Mouse (Mus musculus): ENCODE results near the gene Serpinb8. TPM values are rescaled to one million over a fixed set of nuclear protein-coding genes. Genes with fewer than 3 reads are reported as not detected.
A peak's percentile ranks its signal among the peaks of the same experiment; 100 is the strongest.

Serpinb8 gene
- polyA plus RNA-seq, 1 experiment from 2014 or later = 2.4 TPM

DNA sequence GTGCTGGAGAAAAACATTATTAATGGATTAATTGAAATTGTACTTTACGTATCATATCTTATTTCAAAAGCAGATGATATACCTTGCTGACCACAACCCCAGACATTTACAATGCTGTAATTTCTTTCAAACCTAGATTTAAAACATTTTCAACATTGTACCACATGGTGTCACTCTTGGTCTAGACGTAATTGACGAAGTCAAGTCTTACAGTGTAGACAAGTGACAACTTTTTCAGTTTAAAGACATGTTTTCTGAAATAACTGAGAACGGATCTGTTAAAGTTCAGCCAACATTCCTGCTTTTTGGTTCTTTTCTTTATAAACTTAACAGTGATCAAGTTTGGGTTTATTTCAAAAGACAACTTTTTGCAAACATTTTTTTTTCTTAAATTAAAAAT is 46.1 kb downstream of the Serpinb8 start:
- DNase-seq (ENCODE audit: low spot score) = peak; percentile 58

DNA sequence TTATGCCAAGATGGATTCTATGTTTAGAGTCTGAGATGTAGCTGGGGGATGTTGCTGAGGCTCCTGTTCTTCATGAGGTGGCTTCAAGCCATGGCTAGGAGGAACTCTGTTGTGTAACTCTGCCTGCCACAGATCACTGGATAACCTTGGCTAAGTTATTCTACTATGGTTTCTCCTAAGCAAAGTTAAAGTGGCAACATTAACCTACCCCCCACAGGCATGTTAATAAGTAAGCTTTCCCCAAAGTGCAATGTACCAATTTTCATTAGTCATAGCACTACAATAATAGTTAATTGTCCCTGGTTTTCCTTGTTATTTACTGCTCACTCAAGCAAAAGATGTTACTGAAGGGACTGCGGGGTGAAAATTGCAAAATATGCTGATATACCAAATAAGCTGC is 48.2 kb downstream of the Serpinb8 start:
- no peak for TF ChIP-seq CTCF (IDR thresholded peaks at IDR 0.05; ENCODE audit: low read depth)
- Histone ChIP-seq H3K9me3 (replicated peaks; ENCODE audit: low read length) (no peaks in the 10 kb centered on the region), H3K4me2 (ENCODE audit: low read length) (no peak overlapping the region), H3K27me3 (ENCODE audit: insufficient read depth, low read length) (no peaks in the 10 kb centered on the region), H3K4me3 (replicated peaks; ENCODE audit: low read depth, low read length) (no peak overlapping the region), H3K4me1 (replicated peaks; ENCODE audit: insufficient read depth, low read length) (no peaks in the 10 kb centered on the region), H3K27ac (no peak overlapping the region), H3K36me3 (ENCODE audit: insufficient read depth, low read length) (no peaks in the 10 kb centered on the region), H3K9ac (ENCODE audit: low read depth, low read length) (no peak overlapping the region)
- ATAC-seq (replicated peaks; ENCODE audit: low FRiP score, low read depth) (no peak; the same call in 1 of the 2 replicates), DNase-seq (ENCODE audit: low spot score) (peak; percentile 43)
- WGBS = 55% methylated on average over 1 of the region's 1 CpGs

More for the DNA sequence above, 46.1 kb downstream of the Serpinb8 start:
- H3K36me3 ChIP-seq (ENCODE audit: insufficient read depth, low read length) = no peaks in the 10 kb centered on the region
- H3K4me2 ChIP-seq (ENCODE audit: low read length) = no peak overlapping the region
- TF ChIP-seq CTCF (IDR thresholded peaks at IDR 0.05; ENCODE audit: low read depth) = peak; percentile 76
- 26% methylated on average over 4 of the region's 4 CpGs for WGBS
- no peak for ATAC-seq (replicated peaks; ENCODE audit: low FRiP score, low read depth)
- no peak overlapping the region for H3K4me3 ChIP-seq (replicated peaks; ENCODE audit: low read depth, low read length)
- H3K9me3 ChIP-seq (replicated peaks; ENCODE audit: low read length) = no peaks in the 10 kb centered on the region
- no peaks in the 10 kb centered on the region for H3K4me1 ChIP-seq (replicated peaks; ENCODE audit: insufficient read depth, low read length)
- no peak overlapping the region for H3K27ac ChIP-seq
- H3K9ac ChIP-seq (ENCODE audit: low read depth, low read length) = no peak overlapping the region
- no peaks in the 10 kb centered on the region for H3K27me3 ChIP-seq (ENCODE audit: insufficient read depth, low read length)

DNA sequence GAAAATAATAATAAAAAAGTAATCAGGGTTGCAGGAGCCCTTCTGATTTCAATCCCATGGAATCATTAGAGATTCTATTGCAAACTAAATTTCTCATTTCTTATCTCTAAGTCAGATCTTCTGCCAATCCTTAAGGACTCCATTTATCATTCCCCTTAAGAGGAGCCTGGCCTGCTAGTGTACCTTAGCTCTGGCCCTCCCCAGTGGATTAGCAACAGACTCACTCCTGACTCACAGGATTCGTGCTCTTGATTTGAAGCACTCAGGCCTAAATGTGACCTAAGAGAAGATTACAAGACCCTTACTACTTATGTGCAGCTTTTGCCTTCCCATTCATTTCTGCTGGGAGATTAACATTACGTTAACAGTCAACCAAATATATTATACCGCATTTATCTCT is 48.7 kb downstream of the Serpinb8 start:
- Histone ChIP-seq H3K4me1 (replicated peaks; ENCODE audit: insufficient read depth, low read length) (no peaks in the 10 kb centered on the region), H3K9me3 (replicated peaks; ENCODE audit: low read length) (no peaks in the 10 kb centered on the region), H3K4me3 (replicated peaks; ENCODE audit: low read depth, low read length) (no peak overlapping the region), H3K9ac (ENCODE audit: low read depth, low read length) (no peak overlapping the region), H3K27me3 (ENCODE audit: insufficient read depth, low read length) (no peaks in the 10 kb centered on the region), H3K36me3 (ENCODE audit: insufficient read depth, low read length) (no peaks in the 10 kb centered on the region), H3K27ac (no peak overlapping the region), H3K4me2 (ENCODE audit: low read length) (no peak overlapping the region)
- TF ChIP-seq CTCF (IDR thresholded peaks at IDR 0.05; ENCODE audit: low read depth) = no peak
- ATAC-seq (replicated peaks; ENCODE audit: low FRiP score, low read depth) (no peak), DNase-seq (ENCODE audit: low spot score) (no peak)
- 70% methylated on average over 3 of the region's 3 CpGs for WGBS

DNA sequence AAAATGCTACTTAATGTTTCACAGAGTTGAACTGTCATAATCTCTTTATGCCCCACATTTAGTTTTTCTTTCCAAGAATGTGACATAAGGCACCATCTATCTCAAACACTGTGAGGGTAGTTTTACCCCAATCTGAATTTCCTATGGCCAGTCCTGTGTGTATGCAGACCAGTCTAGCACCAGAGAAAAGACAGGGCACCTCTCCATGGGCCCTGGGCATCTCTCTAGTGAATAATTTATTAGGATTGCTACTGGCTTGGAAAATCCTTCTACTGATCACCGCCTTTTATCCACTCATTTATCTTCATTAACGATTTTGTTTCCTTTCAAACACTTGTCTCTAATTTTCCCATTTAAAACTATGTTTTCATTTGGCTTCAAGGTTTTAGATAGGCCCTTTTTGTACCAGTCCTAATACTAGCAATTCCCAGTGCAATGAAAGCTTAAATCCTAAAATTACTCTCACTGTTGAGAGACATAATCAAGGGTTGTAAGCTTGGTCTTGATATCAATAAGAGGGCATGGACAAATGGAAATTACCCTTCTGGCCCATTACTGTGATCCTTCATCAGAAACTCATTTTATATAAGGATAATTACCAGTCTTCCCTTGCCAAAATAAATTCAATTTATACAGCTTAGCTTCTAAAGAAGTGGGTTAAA is 52.8 kb downstream of the Serpinb8 start:
- Histone ChIP-seq H3K4me2 (ENCODE audit: low read length) (no peak overlapping the region), H3K4me3 (replicated peaks; ENCODE audit: low read depth, low read length) (no peak overlapping the region), H3K36me3 (ENCODE audit: insufficient read depth, low read length) (no peaks in the 10 kb centered on the region), H3K9ac (ENCODE audit: low read depth, low read length) (no peak overlapping the region), H3K9me3 (replicated peaks; ENCODE audit: low read length) (no peaks in the 10 kb centered on the region), H3K27me3 (ENCODE audit: insufficient read depth, low read length) (no peaks in the 10 kb centered on the region), H3K27ac (no peak overlapping the region), H3K4me1 (replicated peaks; ENCODE audit: insufficient read depth, low read length) (no peaks in the 10 kb centered on the region)
- ATAC-seq (replicated peaks; ENCODE audit: low FRiP score, low read depth) (no peak), DNase-seq (ENCODE audit: low spot score) (no peak)
- no peak for TF ChIP-seq CTCF (IDR thresholded peaks at IDR 0.05; ENCODE audit: low read depth)
- WGBS = 56% methylated on average over 2 of the region's 2 CpGs

DNA sequence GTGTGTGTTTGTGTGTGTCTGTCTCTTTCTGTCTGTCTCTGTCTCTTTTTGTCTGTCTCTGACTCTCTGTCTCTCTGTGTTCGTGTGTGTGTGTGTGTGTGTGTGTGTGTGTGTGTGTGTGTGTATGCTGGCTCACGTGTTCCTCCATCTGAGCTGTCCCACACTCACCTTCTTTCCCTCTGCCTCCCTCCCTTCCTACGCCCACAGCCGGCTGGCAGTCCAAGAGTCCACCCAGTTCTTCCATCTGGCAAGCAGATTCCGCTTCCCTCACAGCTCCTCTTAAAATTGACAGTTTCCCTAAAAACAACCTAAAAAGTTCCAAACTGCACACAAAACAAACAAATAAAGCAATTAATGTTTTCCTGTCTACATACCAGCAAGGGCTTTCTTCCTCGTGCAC is 55.3 kb downstream of the Serpinb8 start:
- Histone ChIP-seq H3K9ac (ENCODE audit: low read depth, low read length) (no peak overlapping the region), H3K4me1 (replicated peaks; ENCODE audit: insufficient read depth, low read length) (no peaks in the 10 kb centered on the region), H3K9me3 (replicated peaks; ENCODE audit: low read length) (no peaks in the 10 kb centered on the region), H3K27ac (no peak overlapping the region), H3K36me3 (ENCODE audit: insufficient read depth, low read length) (no peaks in the 10 kb centered on the region), H3K4me2 (ENCODE audit: low read length) (no peak overlapping the region), H3K4me3 (replicated peaks; ENCODE audit: low read depth, low read length) (no peak overlapping the region), H3K27me3 (ENCODE audit: insufficient read depth, low read length) (no peaks in the 10 kb centered on the region)
- DNase-seq (ENCODE audit: low spot score) (no peak), ATAC-seq (replicated peaks; ENCODE audit: low FRiP score, low read depth) (no peak)
- 53% methylated on average over 6 of the region's 6 CpGs for WGBS
- no peak for TF ChIP-seq CTCF (IDR thresholded peaks at IDR 0.05; ENCODE audit: low read depth)

DNA sequence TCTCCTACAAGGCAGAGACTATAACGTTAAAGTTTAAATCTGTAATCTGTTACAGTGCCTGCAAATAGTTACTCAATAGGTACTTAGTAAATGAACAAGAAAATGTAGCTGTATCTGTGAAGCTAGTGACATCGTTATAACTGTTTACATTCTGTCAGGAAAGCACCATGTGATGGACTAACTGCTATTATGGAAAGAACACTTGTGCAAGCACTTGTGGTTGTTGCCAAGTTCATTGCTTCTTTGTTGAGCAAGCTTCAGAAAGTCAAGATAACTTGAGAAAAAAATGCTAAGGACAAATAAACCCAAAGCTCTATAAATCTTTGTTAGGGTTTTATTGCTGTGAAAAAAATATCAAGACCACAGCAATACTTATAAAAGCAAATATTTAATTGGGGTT is 67.9 kb downstream of the Serpinb8 start:
- no peaks in the 10 kb centered on the region for H3K9me3 ChIP-seq (replicated peaks; ENCODE audit: low read length)
- H3K4me1 ChIP-seq (replicated peaks; ENCODE audit: insufficient read depth, low read length) = no peaks in the 10 kb centered on the region
- H3K27ac ChIP-seq = no peak overlapping the region
- H3K4me3 ChIP-seq (replicated peaks; ENCODE audit: low read depth, low read length) = no peak overlapping the region
- ATAC-seq (replicated peaks; ENCODE audit: low FRiP score, low read depth) = no peak
- DNase-seq (ENCODE audit: low spot score) = no peak
- 76% methylated on average over 2 of the region's 2 CpGs for WGBS
- no peak for TF ChIP-seq CTCF (IDR thresholded peaks at IDR 0.05; ENCODE audit: low read depth)
- H3K4me2 ChIP-seq (ENCODE audit: low read length) = no peak overlapping the region
- no peak overlapping the region for H3K9ac ChIP-seq (ENCODE audit: low read depth, low read length)
- H3K27me3 ChIP-seq (ENCODE audit: insufficient read depth, low read length) = no peaks in the 10 kb centered on the region
- H3K36me3 ChIP-seq (ENCODE audit: insufficient read depth, low read length) = no peaks in the 10 kb centered on the region

Other genes starting within 250 kb of the Serpinb8 start
- not detected in 2 replicates for gene Serpinb11, start 228.8 kb upstream of the Serpinb8 start, polyA plus RNA-seq (2015; fragmentation: Nextera tagmentation; extraction: Ambion mirVana)
- not detected in 2 replicates for gene Serpinb7, start 190.4 kb upstream of the Serpinb8 start, polyA plus RNA-seq (2015; fragmentation: Nextera tagmentation; extraction: Ambion mirVana)
- not detected in 2 replicates for gene Serpinb2, start 78.6 kb upstream of the Serpinb8 start, polyA plus RNA-seq (2015; fragmentation: Nextera tagmentation; extraction: Ambion mirVana)

Data from kidney, postnatal 0 days (tissue).